Mouse (Mus musculus): ENCODE measurements at regions not wholly inside any gene's neighbourhood (a gene's known extent, or its start where the extent isn't known, plus 50 kb on each side); places are given as distances from the start of the nearest gene placed in this dataset.

DNA sequence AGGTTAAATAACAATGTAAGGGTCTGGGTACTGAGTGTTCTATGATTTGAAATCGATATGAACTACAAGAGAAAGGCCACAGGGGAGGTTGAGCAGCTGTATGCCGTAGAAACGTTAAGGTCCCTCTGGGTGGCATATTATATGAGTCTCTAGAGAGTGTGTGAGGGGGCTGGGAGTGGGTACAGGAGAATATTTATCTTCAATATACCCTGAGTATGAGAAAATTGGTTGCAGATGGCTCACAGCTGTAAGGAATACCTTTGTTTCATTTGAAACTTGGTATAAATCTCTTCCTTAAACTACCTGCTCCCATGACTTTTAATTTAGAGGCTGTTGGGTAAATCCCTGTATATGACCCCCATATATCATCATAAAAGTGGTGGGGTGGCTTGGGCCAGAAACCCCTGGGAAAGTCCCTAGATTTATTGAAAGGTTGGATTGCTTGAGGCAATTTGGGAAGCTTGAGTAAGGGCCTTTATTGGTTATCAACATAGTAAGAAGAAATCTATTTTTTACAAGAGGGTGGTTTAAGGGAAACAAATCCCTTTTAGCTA is 128.7 kb upstream of the Prkg2 start:
- no peak for DNase-seq (ENCODE audit: low spot score)

DNA sequence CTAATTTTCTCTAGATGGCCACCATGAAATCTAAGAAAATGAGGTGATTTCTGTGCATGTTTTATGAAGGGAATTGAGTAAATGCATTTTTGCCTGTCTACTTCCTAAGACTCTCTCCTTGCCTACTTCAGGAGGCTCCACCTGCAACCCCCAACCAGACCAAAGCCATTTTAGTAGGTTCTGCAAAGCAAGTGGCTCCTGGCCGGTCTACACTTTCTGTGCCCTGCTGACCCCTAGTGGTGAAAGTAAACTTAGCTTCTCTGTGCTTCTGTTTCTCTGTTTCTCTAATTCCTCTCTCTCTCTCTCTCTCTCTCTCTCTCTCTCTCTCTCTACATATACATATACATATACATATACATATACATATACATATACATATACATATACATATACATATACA is 120.8 kb upstream of the Prkg2 start:
- peak; percentile 67 for DNase-seq (ENCODE audit: low spot score)

DNA sequence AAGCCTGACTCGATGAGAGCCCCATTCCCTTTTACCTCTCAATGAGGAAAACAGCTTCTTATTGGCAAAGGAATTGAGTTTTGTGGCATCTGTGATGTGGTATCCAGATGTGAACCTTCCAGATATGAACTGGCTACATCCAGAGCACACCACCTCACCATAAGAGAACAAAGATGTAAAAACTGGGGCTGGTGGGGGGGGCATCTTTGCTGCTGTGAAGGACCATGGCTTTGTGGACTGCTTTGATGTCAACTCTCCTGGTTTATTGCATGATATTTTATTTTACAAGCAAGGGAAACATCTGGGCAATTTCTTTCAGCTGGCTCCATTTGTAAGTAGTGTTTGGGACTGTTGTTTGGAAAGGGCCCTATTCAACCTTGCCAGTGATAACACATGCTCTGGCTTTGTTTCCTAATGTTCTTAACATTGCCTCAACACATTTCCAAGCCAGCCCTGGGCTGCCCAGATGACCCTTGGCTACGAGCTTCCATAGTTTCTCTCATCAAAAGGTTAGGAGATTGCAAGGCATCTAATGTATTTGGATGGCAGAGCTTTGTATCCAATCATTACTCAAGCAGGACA is 116.2 kb upstream of the Prkg2 start:
- DNase-seq (ENCODE audit: low spot score), result no peak

DNA sequence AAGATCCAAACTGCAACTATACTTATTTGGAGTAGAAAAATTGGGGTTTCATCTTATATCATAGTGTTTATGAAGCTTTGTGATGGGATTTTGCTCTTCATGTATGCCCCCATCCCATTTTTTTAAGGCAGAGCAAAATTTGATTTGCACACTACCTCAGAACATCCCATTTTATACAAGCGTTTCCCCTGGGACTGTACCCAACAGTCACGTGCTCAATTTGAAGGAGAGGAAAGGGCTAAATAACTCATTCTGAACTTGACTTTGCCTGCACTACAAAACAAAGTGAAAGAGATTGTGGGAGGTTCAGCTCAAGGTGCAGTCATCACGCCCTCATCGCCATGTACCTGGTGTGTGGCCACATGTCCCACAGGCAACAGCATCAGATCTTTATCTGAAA is 115.1 kb upstream of the Prkg2 start:
- no peak for DNase-seq (ENCODE audit: low spot score)

DNA sequence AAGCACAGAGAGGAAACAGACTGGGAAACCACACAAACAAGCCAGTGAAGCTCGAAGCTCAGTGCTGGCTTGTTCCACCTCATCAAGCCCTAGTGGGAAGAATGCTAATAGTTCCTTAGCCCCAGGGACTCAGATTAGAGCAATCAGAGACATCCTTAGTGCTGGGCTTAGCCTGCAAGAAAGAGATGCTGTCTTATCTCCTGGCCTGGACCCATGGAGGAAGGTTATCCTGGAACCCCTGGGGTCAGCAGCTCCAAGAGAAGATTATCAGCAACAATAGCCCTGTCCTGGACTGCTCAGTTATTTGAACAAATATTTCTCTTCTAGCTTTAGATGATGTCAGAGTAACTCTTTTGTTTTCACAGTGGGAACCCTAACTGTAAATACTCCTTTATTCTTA is 112.8 kb upstream of the Prkg2 start:
- DNase-seq (ENCODE audit: low spot score), result no peak

DNA sequence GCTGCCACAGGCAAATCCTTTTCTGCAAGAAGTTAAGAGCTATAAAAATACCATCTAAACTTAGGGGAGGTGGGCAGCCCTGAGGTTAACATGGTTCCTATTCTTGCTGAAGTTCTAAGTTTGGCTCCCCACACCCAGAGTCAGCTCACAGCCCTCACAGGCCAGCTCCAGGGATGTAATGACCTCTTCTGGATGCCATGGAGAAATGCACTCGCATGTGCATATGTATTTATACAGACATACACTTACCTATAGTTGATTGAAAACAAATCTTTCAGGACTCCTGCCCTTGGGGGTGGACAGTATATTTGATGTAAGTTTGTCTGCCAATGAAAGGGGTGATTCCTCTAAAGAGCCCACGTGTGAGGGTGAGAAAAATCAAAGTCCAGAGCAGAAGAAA is 95.5 kb upstream of the Prkg2 start:
- DNase-seq (ENCODE audit: low spot score), result no peak

DNA sequence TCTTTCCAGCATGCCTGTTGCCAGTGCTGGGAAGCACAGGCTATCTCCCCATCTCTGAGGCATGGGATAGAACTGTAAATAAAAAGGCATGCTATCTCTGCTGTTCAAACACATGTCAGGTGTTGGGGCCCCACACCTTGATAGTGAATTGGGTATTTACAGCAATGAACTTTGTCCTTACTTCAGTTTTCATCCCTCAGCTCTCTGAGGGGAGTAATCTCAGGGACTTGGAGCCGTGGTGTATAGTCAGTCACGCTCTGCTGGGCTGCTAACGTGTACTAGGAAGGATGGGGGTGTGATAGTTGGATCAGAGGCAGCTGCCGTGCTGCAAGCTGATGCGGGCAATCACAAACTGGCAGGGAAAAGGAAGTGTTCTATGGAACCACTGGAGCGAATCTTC is 91.5 kb upstream of the Prkg2 start:
- no peak for DNase-seq (ENCODE audit: low spot score)

DNA sequence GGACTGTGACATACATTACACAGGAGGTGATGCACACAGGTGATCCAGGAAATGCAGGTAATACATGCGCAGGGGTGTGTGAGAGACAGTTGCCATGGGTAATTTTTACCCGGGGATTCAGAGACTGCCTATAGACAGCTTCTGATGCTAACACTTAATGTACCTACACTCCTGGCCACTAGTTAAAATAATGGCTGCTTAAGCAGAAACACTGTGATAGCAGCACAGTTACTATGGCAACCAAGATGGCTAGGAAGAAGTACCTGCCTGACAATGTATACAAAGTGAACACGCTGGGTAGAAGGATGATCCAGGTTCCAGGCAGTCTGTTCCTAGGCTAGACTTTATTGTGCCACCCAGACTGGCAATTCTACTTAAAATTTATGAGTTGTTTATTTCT is 88.3 kb upstream of the Prkg2 start:
- DNase-seq (ENCODE audit: low spot score), result no peak

DNA sequence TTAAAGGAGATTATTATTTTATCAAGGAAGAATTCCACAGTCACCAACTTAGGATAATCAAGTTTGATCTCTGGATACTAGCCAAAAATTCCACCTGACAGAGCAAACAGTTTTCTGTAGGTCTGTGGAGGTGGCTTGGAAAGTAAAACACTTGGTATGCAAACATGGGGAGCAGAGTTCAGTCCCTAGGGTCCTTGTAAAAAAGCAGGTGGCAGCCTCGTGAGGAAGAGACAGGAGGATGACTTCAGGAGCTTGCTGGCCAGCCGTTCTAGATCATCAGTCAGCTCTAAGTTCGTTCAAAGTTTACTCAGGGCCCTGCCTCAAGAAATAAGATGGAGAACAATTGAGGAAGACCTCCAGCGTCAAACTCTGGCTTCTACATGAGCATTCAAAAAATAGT is 74.6 kb upstream of the Prkg2 start:
- no peak for DNase-seq (ENCODE audit: low spot score)

DNA sequence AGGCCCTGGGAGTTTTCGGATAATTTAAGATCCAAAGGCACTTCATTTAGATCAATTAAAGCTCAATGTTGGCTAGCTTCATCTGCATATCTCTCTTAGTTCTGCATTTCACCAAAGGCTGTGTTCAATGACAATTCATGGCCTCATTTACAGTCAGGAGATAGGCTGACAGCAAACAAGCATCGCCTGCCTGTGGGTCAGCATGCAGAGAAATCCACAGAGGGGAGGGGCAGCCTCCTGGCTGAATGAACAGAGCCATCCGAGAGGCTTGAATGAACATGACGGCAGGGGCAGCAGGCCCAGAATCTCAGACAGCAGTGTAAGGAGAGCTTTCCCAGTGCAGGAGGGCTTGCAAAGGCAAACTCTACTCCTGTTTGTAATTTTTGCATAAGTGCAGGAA is 74.1 kb upstream of the Prkg2 start:
- no peak for DNase-seq (ENCODE audit: low spot score)

DNA sequence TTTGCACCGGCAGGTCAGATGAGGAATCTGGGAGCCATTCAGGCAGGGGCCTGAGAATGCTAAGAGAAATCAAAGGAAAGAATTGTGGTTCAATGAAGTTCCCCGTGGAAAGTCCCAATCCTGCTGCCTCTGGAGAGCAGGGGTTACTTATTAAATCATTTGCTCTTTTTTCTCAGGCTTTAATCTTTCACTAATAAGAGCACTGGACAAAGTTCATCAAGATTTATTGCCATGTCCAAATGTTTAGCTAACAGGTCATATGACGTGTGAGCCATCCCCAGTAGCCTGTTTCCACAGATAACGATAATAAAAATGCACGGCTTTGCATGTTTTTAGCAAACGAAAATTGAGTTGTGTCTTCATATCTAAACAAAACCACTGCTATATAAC is 62.6 kb upstream of the Prkg2 start:
- no peak for DNase-seq (ENCODE audit: low spot score)

DNA sequence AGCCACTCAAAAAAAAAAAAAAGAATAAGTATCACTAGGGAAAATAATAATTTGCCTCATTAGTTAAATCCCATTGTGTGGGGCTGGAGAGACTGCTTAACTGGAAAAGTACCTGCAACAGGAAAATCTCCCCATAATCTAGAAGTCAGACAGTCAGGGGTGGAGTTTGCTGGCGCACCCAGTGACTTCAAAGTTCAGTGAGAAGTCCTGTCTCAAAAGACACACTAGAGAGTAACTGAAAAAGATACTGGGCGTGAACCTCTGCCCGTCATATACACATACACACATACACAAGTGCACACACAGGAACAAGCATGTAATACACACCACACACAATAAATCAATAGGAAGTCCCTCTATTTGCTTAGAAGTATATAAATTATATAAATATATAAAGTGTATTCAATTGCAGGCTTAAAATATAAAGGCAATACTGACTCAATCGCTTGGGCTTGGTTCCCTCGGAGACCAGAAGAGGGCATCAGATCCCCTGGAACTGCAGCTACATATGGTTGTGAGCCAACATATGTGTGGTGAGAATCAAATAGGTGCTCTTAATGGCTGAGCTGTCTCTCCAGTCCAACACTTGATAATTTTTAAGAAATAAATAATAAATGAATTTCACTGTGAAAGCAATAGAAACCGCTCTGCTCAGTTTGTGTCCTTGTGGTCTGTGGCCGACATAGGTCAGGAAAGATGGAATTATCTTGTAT is 62.0 kb upstream of the Prkg2 start:
- no peak for DNase-seq (ENCODE audit: low spot score)

All from layer of hippocampus, adult 11-12 months (tissue).